Mouse (Mus musculus): ENCODE measurements around the gene Fuca1.

DNA sequence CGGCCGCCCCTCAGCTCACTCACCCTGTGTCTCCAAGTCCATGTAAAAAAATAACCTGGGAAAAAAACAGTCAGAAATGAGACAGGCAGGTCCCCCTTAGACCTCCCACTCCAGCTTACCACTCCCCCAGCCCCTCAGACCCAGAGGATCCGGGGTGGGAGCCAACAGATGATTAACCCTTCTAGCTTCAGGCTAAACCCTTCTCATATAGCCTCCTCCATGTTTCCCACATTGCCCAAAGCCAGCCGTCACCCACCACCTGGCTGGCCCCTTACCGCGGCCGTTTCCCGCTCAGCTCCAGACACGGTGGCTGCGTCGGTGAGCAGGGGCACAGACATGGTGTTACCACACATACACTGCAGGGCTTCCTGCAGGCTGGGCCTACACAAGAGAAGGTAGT lies 50.0 kb downstream of the Fuca1 start:
- no peak for TF ChIP-seq CTCF (IDR thresholded peaks at IDR 0.05)
- TF ChIP-seq EP300 (IDR thresholded peaks at IDR 0.05; ENCODE audit: insufficient read depth, low read depth, low read length): no peak
